Mouse (Mus musculus) cerebellum, adult 9-11 months (tissue): ENCODE results near the gene Csf1.
A peak's percentile ranks its signal among the peaks of the same experiment; 100 is the strongest.

ENCODE experiments used
- DNase-seq: peaks from one replicate; pipeline ENCODE4 v3.0.0; 2022

Gene Csf1

GRCm38 (mm10) chr3:107781304-107781703 is 21.0 kb upstream of the Csf1 start:
- no peak for DNase-seq

GRCm38 (mm10) chr3:107778016-107778415 is 17.7 kb upstream of the Csf1 start:
- DNase-seq, result no peak

- DNase-seq, result no peak
Measured at GRCm38 (mm10) chr3:107776295-107776694, 16.0 kb upstream of the Csf1 start.

- no peak for DNase-seq
Measured at GRCm38 (mm10) chr3:107775736-107776135, 15.5 kb upstream of the Csf1 start.

GRCm38 (mm10) chr3:107775056-107775455 is 14.8 kb upstream of the Csf1 start:
- DNase-seq, result no peak

- DNase-seq, result no peak
Measured at GRCm38 (mm10) chr3:107772860-107773259, 12.6 kb upstream of the Csf1 start.

GRCm38 (mm10) chr3:107769692-107770091 is 9.4 kb upstream of the Csf1 start:
- DNase-seq, result no peak

- DNase-seq, result no peak
Measured at GRCm38 (mm10) chr3:107768104-107768989, 8.1 kb upstream of the Csf1 start.

GRCm38 (mm10) chr3:107766804-107767203 is 6.5 kb upstream of the Csf1 start:
- no peak for DNase-seq

GRCm38 (mm10) chr3:107765979-107766378 is 5.7 kb upstream of the Csf1 start:
- no peak for DNase-seq

GRCm38 (mm10) chr3:107763552-107763951 is 3.3 kb upstream of the Csf1 start:
- DNase-seq, result no peak

GRCm38 (mm10) chr3:107761446-107761845 is 1.2 kb upstream of the Csf1 start:
- DNase-seq, result no peak

- DNase-seq, result no peak
Measured at GRCm38 (mm10) chr3:107760771-107761170, 502 bp upstream of the Csf1 start.

GRCm38 (mm10) chr3:107758638-107759037 is 1.6 kb downstream of the Csf1 start:
- DNase-seq, result peak; percentile 37

GRCm38 (mm10) chr3:107758176-107758575 is 2.1 kb downstream of the Csf1 start:
- DNase-seq, result no peak

- peak; percentile 78 for DNase-seq
Measured at GRCm38 (mm10) chr3:107757365-107758129, 2.7 kb downstream of the Csf1 start.

GRCm38 (mm10) chr3:107756481-107756866 is 3.8 kb downstream of the Csf1 start:
- DNase-seq, result peak; percentile 52

- DNase-seq, result peak; percentile 83
Measured at GRCm38 (mm10) chr3:107755702-107756480, 4.4 kb downstream of the Csf1 start.

GRCm38 (mm10) chr3:107754632-107755031 is 5.6 kb downstream of the Csf1 start:
- peak; percentile 40 for DNase-seq

- no peak for DNase-seq
Measured at GRCm38 (mm10) chr3:107751607-107752006, 8.7 kb downstream of the Csf1 start.

GRCm38 (mm10) chr3:107750775-107751540 is 9.3 kb downstream of the Csf1 start:
- DNase-seq, result peak; percentile 79

- peak; percentile 32 for DNase-seq
Measured at GRCm38 (mm10) chr3:107749446-107749845, 10.8 kb downstream of the Csf1 start.
